ENCODE assay signal across 12 mouse cellular contexts in the genomic region with DNA sequence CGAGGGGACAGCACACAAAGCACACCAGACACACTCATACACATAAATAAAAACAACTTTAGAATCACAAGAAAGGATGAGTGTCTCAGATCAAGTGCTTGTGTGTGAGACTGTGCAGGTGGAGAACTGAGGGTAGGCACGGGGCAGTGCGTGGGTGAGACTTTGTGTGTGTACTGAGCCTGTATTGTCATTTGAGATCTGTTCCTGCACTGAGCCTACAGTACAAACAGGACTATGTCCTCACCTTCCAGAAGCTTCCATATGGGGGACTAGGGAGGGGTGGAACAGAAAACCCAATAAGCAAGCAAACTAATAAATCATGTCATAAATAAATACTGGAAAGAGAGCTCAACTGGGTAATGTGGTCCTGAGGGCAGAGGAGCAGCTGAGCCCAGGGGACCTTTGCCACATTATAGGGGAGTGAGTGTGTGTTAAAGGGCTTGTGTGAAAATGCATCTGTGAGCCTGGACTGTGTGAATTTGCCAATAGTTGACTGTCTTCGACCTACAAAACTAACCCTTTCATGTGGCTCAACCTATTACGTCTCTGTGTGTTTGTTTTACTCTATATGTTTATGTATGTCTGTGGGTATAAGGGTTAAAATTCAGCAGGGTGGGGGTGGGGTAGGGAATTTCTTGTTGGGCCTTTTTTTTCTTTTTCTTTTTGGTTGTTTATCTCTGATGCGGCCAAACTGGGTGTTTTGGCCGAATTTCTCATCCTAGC. TPM values are rescaled to one million over a fixed set of nuclear protein-coding genes. Genes with fewer than 3 reads are reported as not detected.
DNase-seq lines count a peak whose midpoint lies in the region; ATAC-seq lines count a peak whose summit lies in the region.
"Had no signal": no experiment of that assay in that cellular context is flagged by ENCODE, and none has a peak within 500 bp of the region (broad histone marks: within the 10 kb centered on the region; RNA-seq: fewer than 3 reads in every experiment).

No protein-coding gene starts in this region.

- H3K9me3 ChIP-seq in heart, embryonic 16.5 days (replicated peaks; ENCODE audit: control insufficient read depth, low read length), result no peaks in the 10 kb centered on the region
- no peaks in the 10 kb centered on the region for H3K9me3 ChIP-seq in midbrain, embryonic 10.5 days (replicated peaks)
- H3K9me3 ChIP-seq in midbrain, embryonic 14.5 days (ENCODE audit: control insufficient read depth, low read length), result no peaks in the 10 kb centered on the region
- H3K9me3 ChIP-seq in limb, embryonic 13.5 days, result no peaks in the 10 kb centered on the region
- H3K9me3 ChIP-seq in stomach, embryonic 15.5 days, result no peaks in the 10 kb centered on the region

- ATAC-seq in heart, embryonic 16.5 days (replicated peaks; ENCODE audit: extremely low read depth, insufficient read depth, low FRiP score), result no peak
- no peak for ATAC-seq in midbrain, embryonic 14.5 days (ENCODE audit: low FRiP score, low TSS enrichment)
- no peak for ATAC-seq in limb, embryonic 13.5 days (ENCODE audit: low FRiP score, low read depth)
- peak; percentile 29; the same call in 1 of the 2 replicates for ATAC-seq in stomach, embryonic 15.5 days (ENCODE audit: insufficient read depth, low FRiP score, low read depth)

- 60% methylated on average over 7 of the region's 7 CpGs for WGBS in heart, embryonic 16.5 days
- 60% methylated on average over 7 of the region's 7 CpGs for WGBS in midbrain, embryonic 10.5 days
- WGBS in midbrain, embryonic 14.5 days, result 62% methylated on average over 7 of the region's 7 CpGs
- 57% methylated on average over 7 of the region's 7 CpGs for WGBS in limb, embryonic 13.5 days
- 53% methylated on average over 7 of the region's 7 CpGs for WGBS in stomach, embryonic 15.5 days

- DNase-seq in heart, postnatal 36 days, result no peak
- no peak for DNase-seq in midbrain, embryonic 10.5 days (ENCODE audit: low spot score)
- no peak for DNase-seq in midbrain, embryonic 14.5 days
- no peak for DNase-seq in urinary bladder, postnatal 14 days (ENCODE audit: low spot score)
- no peak for DNase-seq in cerebellum, postnatal 25 days
- DNase-seq: cerebellum, postnatal 14 days; right cerebral cortex, postnatal 14 days had no signal

- peak overlapping the region; percentile 55 for H3K4me2 ChIP-seq in heart, embryonic 16.5 days (ENCODE audit: low read depth, low read length)
- H3K4me2 ChIP-seq in midbrain, embryonic 14.5 days (ENCODE audit: low read length), result no peak overlapping the region
- peak overlapping the region; percentile 42 for H3K4me2 ChIP-seq in limb, embryonic 13.5 days (replicated peaks)
- peak overlapping the region; percentile 44 for H3K4me2 ChIP-seq in stomach, embryonic 15.5 days

- no peak overlapping the region for H3K9ac ChIP-seq in heart, embryonic 16.5 days (ENCODE audit: low read length)
- H3K9ac ChIP-seq in midbrain, embryonic 14.5 days (replicated peaks; ENCODE audit: low read length), result no peak overlapping the region
- H3K9ac ChIP-seq in limb, embryonic 13.5 days, result no peak overlapping the region
- H3K9ac ChIP-seq in stomach, embryonic 15.5 days, result no peak overlapping the region

- peak overlapping the region; percentile 23; the same call in 1 of the 2 replicates for H3K4me3 ChIP-seq in heart, embryonic 16.5 days (ENCODE audit: low read length)
- H3K4me3 ChIP-seq in midbrain, embryonic 10.5 days, result 0 out of 2 replicates have a peak overlapping the region, but pooled peaks have one; percentile 22
- no peak overlapping the region for H3K4me3 ChIP-seq in midbrain, embryonic 14.5 days (replicated peaks; ENCODE audit: low read depth, low read length)
- H3K4me3 ChIP-seq in limb, embryonic 13.5 days, result no peak overlapping the region
- no peak overlapping the region for H3K4me3 ChIP-seq in stomach, embryonic 15.5 days (replicated peaks)
- H3K4me3 ChIP-seq: layer of hippocampus, adult 2 months had no signal

- H3K27ac ChIP-seq in heart, embryonic 16.5 days (ENCODE audit: low read length), result no peak overlapping the region
- H3K27ac ChIP-seq in midbrain, embryonic 10.5 days (replicated peaks), result 0 out of 2 replicates have a peak overlapping the region, but pooled peaks have one; percentile 6
- H3K27ac ChIP-seq in midbrain, embryonic 14.5 days (replicated peaks; ENCODE audit: low read depth, low read length), result no peak overlapping the region
- no peak overlapping the region for H3K27ac ChIP-seq in limb, embryonic 13.5 days
- 0 out of 2 replicates have a peak overlapping the region, but pooled peaks have one; percentile 35 for H3K27ac ChIP-seq in stomach, embryonic 15.5 days
- H3K27ac ChIP-seq: layer of hippocampus, adult 2 months had no signal

- H3K27me3 ChIP-seq in heart, embryonic 16.5 days (ENCODE audit: control insufficient read depth, insufficient read depth, low read length), result no peaks in the 10 kb centered on the region
- H3K27me3 ChIP-seq in midbrain, embryonic 10.5 days (ENCODE audit: low read depth, poor library complexity, severe bottlenecking), result no peaks in the 10 kb centered on the region
- H3K27me3 ChIP-seq in midbrain, embryonic 14.5 days (ENCODE audit: control insufficient read depth, insufficient read depth, low read length), result no peaks in the 10 kb centered on the region
- H3K27me3 ChIP-seq in limb, embryonic 13.5 days, result no peaks in the 10 kb centered on the region
- no peaks in the 10 kb centered on the region for H3K27me3 ChIP-seq in stomach, embryonic 15.5 days (replicated peaks)
- H3K27me3 ChIP-seq: CH12.LX had no signal

- H3K4me1 ChIP-seq in heart, embryonic 16.5 days (ENCODE audit: control insufficient read depth, insufficient read depth, low read length), result peaks cover 10% of the 10 kb centered on the region
- peaks cover 21% of the 10 kb centered on the region for H3K4me1 ChIP-seq in midbrain, embryonic 10.5 days
- no peaks in the 10 kb centered on the region for H3K4me1 ChIP-seq in midbrain, embryonic 14.5 days (ENCODE audit: control insufficient read depth, insufficient read depth, low read length)
- H3K4me1 ChIP-seq in limb, embryonic 13.5 days, result 0 out of 2 replicates have a peak, but pooled peaks cover 6% of the 10 kb centered on the region
- H3K4me1 ChIP-seq in stomach, embryonic 15.5 days, result 0 out of 2 replicates have a peak, but pooled peaks cover 7% of the 10 kb centered on the region

- intact Hi-C loops in heart, postnatal 36 days (cut with DNase I), result no loop called here

- H3K36me3 ChIP-seq in heart, embryonic 16.5 days (ENCODE audit: control insufficient read depth, insufficient read depth), result peaks cover 4% of the 10 kb centered on the region; the same call in 1 of the 2 replicates
- H3K36me3 ChIP-seq in midbrain, embryonic 10.5 days, result peaks cover 86% of the 10 kb centered on the region
- H3K36me3 ChIP-seq in midbrain, embryonic 14.5 days (ENCODE audit: control insufficient read depth, insufficient read depth, low read length), result no peaks in the 10 kb centered on the region
- H3K36me3 ChIP-seq in limb, embryonic 13.5 days, result peaks cover 71% of the 10 kb centered on the region
- peaks cover 12% of the 10 kb centered on the region; the same call in 1 of the 2 replicates for H3K36me3 ChIP-seq in stomach, embryonic 15.5 days

RNA-seq across cellular contexts. Expression of a gene that starts 11.9 kb away (rescaled TPM):
- polyA plus RNA-seq in heart, embryonic 16.5 days (2015; fragmentation: Nextera tagmentation; extraction: Ambion mirVana), result 8.0 and 8.7 TPM in 2 replicates
- total RNA-seq in heart, postnatal 36 days (2021), result 1 to 10 TPM; 2.1 to 2.5 TPM
- polyA plus RNA-seq in midbrain, embryonic 10.5 days (2016; fragmentation: Nextera tagmentation; extraction: Ambion mirVana), result 22.4 and 26.1 TPM in 2 replicates
- 0.90 and 2.4 TPM in 2 replicates for polyA plus RNA-seq in midbrain, embryonic 14.5 days (2014; fragmentation: Nextera tagmentation; extraction: Ambion mirVana)
- 16.8 and 18.9 TPM in 2 replicates for polyA plus RNA-seq in limb, embryonic 13.5 days (2015; fragmentation: Nextera tagmentation; extraction: Ambion mirVana)
- polyA plus RNA-seq in stomach, embryonic 15.5 days (2015; fragmentation: Nextera tagmentation; extraction: Ambion mirVana), result 19.5 and 26.3 TPM in 2 replicates

RNA-seq across cellular contexts. Expression of a gene that starts 23.8 kb away (rescaled TPM):
- polyA plus RNA-seq in heart, embryonic 16.5 days (2015; fragmentation: Nextera tagmentation; extraction: Ambion mirVana), result 92.9 and 97.9 TPM in 2 replicates
- total RNA-seq in heart, postnatal 36 days (2021), result 100 to 1,000 TPM; 105 to 106 TPM
- polyA plus RNA-seq in midbrain, embryonic 10.5 days (2016; fragmentation: Nextera tagmentation; extraction: Ambion mirVana), result 56.4 and 64.0 TPM in 2 replicates
- polyA plus RNA-seq in midbrain, embryonic 14.5 days (2014; fragmentation: Nextera tagmentation; extraction: Ambion mirVana), result 58.6 and 80.6 TPM in 2 replicates
- polyA plus RNA-seq in limb, embryonic 13.5 days (2015; fragmentation: Nextera tagmentation; extraction: Ambion mirVana), result 47.8 and 51.3 TPM in 2 replicates
- 47.2 and 50.4 TPM in 2 replicates for polyA plus RNA-seq in stomach, embryonic 15.5 days (2015; fragmentation: Nextera tagmentation; extraction: Ambion mirVana)

RNA-seq across cellular contexts. Expression of a gene that starts 28.1 kb away (rescaled TPM):
- 0.21 and 0.24 TPM in 2 replicates for polyA plus RNA-seq in heart, embryonic 16.5 days (2015; fragmentation: Nextera tagmentation; extraction: Ambion mirVana)
- not detected for total RNA-seq in heart, postnatal 36 days (2021)
- polyA plus RNA-seq in midbrain, embryonic 10.5 days (2016; fragmentation: Nextera tagmentation; extraction: Ambion mirVana), result 0.20 TPM in 1 of 2 replicates, not detected in the other
- not detected in 2 replicates for polyA plus RNA-seq in midbrain, embryonic 14.5 days (2014; fragmentation: Nextera tagmentation; extraction: Ambion mirVana)
- polyA plus RNA-seq in limb, embryonic 13.5 days (2015; fragmentation: Nextera tagmentation; extraction: Ambion mirVana), result 0.14 and 0.27 TPM in 2 replicates
- polyA plus RNA-seq in stomach, embryonic 15.5 days (2015; fragmentation: Nextera tagmentation; extraction: Ambion mirVana), result 0.08 and 0.19 TPM in 2 replicates
- total RNA-seq: layer of hippocampus, adult 2 months had no signal

RNA-seq across cellular contexts. Expression of a gene that starts 35.9 kb away (rescaled TPM):
- 1.5 and 1.7 TPM in 2 replicates for polyA plus RNA-seq in heart, embryonic 16.5 days (2015; fragmentation: Nextera tagmentation; extraction: Ambion mirVana)
- 1 to 10 TPM; 2.6 to 3.2 TPM for total RNA-seq in heart, postnatal 36 days (2021)
- polyA plus RNA-seq in midbrain, embryonic 10.5 days (2016; fragmentation: Nextera tagmentation; extraction: Ambion mirVana), result 1.4 and 1.8 TPM in 2 replicates
- polyA plus RNA-seq in midbrain, embryonic 14.5 days (2014; fragmentation: Nextera tagmentation; extraction: Ambion mirVana), result 4.5 and 5.6 TPM in 2 replicates
- polyA plus RNA-seq in limb, embryonic 13.5 days (2015; fragmentation: Nextera tagmentation; extraction: Ambion mirVana), result 0.65 and 1.1 TPM in 2 replicates
- 0.85 and 0.91 TPM in 2 replicates for polyA plus RNA-seq in stomach, embryonic 15.5 days (2015; fragmentation: Nextera tagmentation; extraction: Ambion mirVana)
- total RNA-seq: CH12.LX had no signal

RNA-seq across cellular contexts. Expression of a gene that starts 51.9 kb away (rescaled TPM):
- 102 and 110 TPM in 2 replicates for polyA plus RNA-seq in heart, embryonic 16.5 days (2015; fragmentation: Nextera tagmentation; extraction: Ambion mirVana)
- total RNA-seq in heart, postnatal 36 days (2021), result 10 to 100 TPM; 36.0 to 38.6 TPM
- polyA plus RNA-seq in midbrain, embryonic 10.5 days (2016; fragmentation: Nextera tagmentation; extraction: Ambion mirVana), result 33.0 and 34.5 TPM in 2 replicates
- polyA plus RNA-seq in midbrain, embryonic 14.5 days (2014; fragmentation: Nextera tagmentation; extraction: Ambion mirVana), result 11.7 and 19.5 TPM in 2 replicates
- 31.8 and 32.9 TPM in 2 replicates for polyA plus RNA-seq in limb, embryonic 13.5 days (2015; fragmentation: Nextera tagmentation; extraction: Ambion mirVana)
- polyA plus RNA-seq in stomach, embryonic 15.5 days (2015; fragmentation: Nextera tagmentation; extraction: Ambion mirVana), result 52.7 and 79.0 TPM in 2 replicates

Comparison
In these comparisons a context has a peak if more than half of its experiments do, and no peak if none do; other contexts are left out.
1. H3K27ac ChIP-seq: peak in midbrain, embryonic 10.5 days (single experiment) and stomach, embryonic 15.5 days (single experiment); none in heart, embryonic 16.5 days (single experiment), midbrain, embryonic 14.5 days (single experiment) and limb, embryonic 13.5 days (single experiment).
2. H3K4me3 ChIP-seq: peak in heart, embryonic 16.5 days (single experiment) and midbrain, embryonic 10.5 days (single experiment); none in midbrain, embryonic 14.5 days (single experiment), limb, embryonic 13.5 days (single experiment) and stomach, embryonic 15.5 days (single experiment).